Mouse (Mus musculus) adrenal gland, adult 8-10 months (tissue): ENCODE measurements around the gene Gm11983. TPM values are rescaled to one million over a fixed set of nuclear protein-coding genes. Genes with fewer than 3 reads are reported as not detected.

Source experiments
- total RNA-seq, 4 experiments: library from RNA; stranded (reverse); gene quantifications; 2 replicates each; pipeline ENCODE4 v1.2.4; 2022

Gene Gm11983
- total RNA-seq, 4 experiments from 2014 or later = not detected

Other genes starting within 250 kb of the Gm11983 start
- 1 to 10 TPM; 1.2 to 2.8 (median 1.8) TPM for gene Nacad, start 231.6 kb downstream of the Gm11983 start, total RNA-seq
- 10 to 100 TPM; 49.3 to 68.1 (median 60.4) TPM for gene Tbrg4, start 211.6 kb downstream of the Gm11983 start, total RNA-seq
- gene Wap, start 199.0 kb downstream of the Gm11983 start, total RNA-seq = not detected
- 10 to 100 TPM; 15.8 to 20.8 (median 19.9) TPM for gene Ramp3, start 179.1 kb downstream of the Gm11983 start, total RNA-seq
- gene Adcy1, start 225.8 kb upstream of the Gm11983 start, total RNA-seq = 1 to 10 TPM; 3.7 to 6.5 (median 5.2) TPM